Mouse (Mus musculus): ENCODE data around the gene Opn3.

GRCm38 (mm10) chr1:175707599-175707998 is 15.0 kb upstream of the Opn3 start:
- TF ChIP-seq CTCF (IDR thresholded peaks at IDR 0.05; ENCODE audit: extremely low read depth, insufficient read depth, low read length) (no peak), POLR2A (IDR thresholded peaks at IDR 0.05; ENCODE audit: extremely low read depth, insufficient read depth, low read length) (no peak)

Measured in cortical plate, adult 2 months (tissue).